8 mouse cellular contexts compared by ENCODE assay signal in genomic region chr7:116608350-116609085, GRCm38 (mm10).
A peak's percentile ranks its signal among the peaks of the same experiment; 100 is the strongest.
DNase-seq lines count a peak whose midpoint lies in the region; ATAC-seq and TF ChIP-seq lines count a peak whose summit lies in the region.

No protein-coding gene starts in this region.

- H3K4me1 ChIP-seq in limb, embryonic 10.5 days, result peaks cover 8% of the 10 kb centered on the region
- peaks cover 5% of the 10 kb centered on the region for H3K4me1 ChIP-seq in midbrain, embryonic 12.5 days
- H3K4me1 ChIP-seq in spleen, adult 2 months (ENCODE audit: control insufficient read depth, insufficient read depth, insufficient read length), result 0 out of 2 replicates have a peak, but pooled peaks cover under 1% of the 10 kb centered on the region

- peak; percentile 70 for DNase-seq in layer of hippocampus, adult 11-12 months (ENCODE audit: low spot score)
- DNase-seq in layer of hippocampus, adult 9-11 months, result no peak
- peak; percentile 49 for DNase-seq in cerebellum, adult 8-10 months
- DNase-seq in hindlimb bud, embryonic 11.5 days (ENCODE audit: extremely low spot score, low read depth, low spot score), result peak; percentile 66
- peak; percentile 74 for DNase-seq in limb, embryonic 10.5 days (ENCODE audit: low spot score)
- DNase-seq in spleen, adult 2 months (ENCODE audit: low read depth in 1 of 2, low spot score in 2 of 2), result peak; percentile 36 to 58

- no peaks in the 10 kb centered on the region for H3K9me3 ChIP-seq in limb, embryonic 10.5 days (replicated peaks)
- no peaks in the 10 kb centered on the region for H3K9me3 ChIP-seq in midbrain, embryonic 12.5 days

- 24% methylated on average over 15 of the region's 15 CpGs for WGBS in limb, embryonic 10.5 days
- 26% methylated on average over 15 of the region's 15 CpGs for WGBS in midbrain, embryonic 12.5 days
- 26% methylated on average over 15 of the region's 15 CpGs for WGBS in spleen, adult 2 months

- H3K36me3 ChIP-seq in limb, embryonic 10.5 days, result no peaks in the 10 kb centered on the region
- H3K36me3 ChIP-seq in midbrain, embryonic 12.5 days, result no peaks in the 10 kb centered on the region
- H3K36me3 ChIP-seq in spleen, adult 2 months (ENCODE audit: control insufficient read depth, insufficient read depth, low read length), result no peaks in the 10 kb centered on the region

- peak; percentile 62; the same call in 1 of the 2 replicates for TF ChIP-seq CTCF in spleen, adult 2 months (IDR thresholded peaks at IDR 0.05; ENCODE audit: extremely low read depth, insufficient read depth, insufficient read length, insufficient replicate concordance)

- ATAC-seq in frontal cortex, adult (ENCODE audit: low TSS enrichment), result peak; percentile 78
- ATAC-seq in midbrain, embryonic 12.5 days (ENCODE audit: low FRiP score, low read depth), result peak; percentile 75

- H3K4me3 ChIP-seq in limb, embryonic 10.5 days, result peak overlapping the region; percentile 30; the same call in 1 of the 2 replicates
- peak overlapping the region; percentile 27 for H3K4me3 ChIP-seq in midbrain, embryonic 12.5 days
- no peak overlapping the region for H3K4me3 ChIP-seq in spleen, adult 2 months (ENCODE audit: extremely low read depth, insufficient read depth, insufficient read length)

- H3K4me2 ChIP-seq in midbrain, embryonic 12.5 days (replicated peaks), result peak overlapping the region; percentile 56

- peaks cover 29% of the 10 kb centered on the region; the same call in 1 of the 2 replicates for H3K27me3 ChIP-seq in limb, embryonic 10.5 days (ENCODE audit: low read depth, poor library complexity, severe bottlenecking)
- H3K27me3 ChIP-seq in midbrain, embryonic 12.5 days, result peaks cover 3% of the 10 kb centered on the region; the same call in 1 of the 2 replicates
- H3K27me3 ChIP-seq in spleen, adult 2 months (ENCODE audit: control insufficient read depth, insufficient read depth, low read length), result no peaks in the 10 kb centered on the region

- H3K27ac ChIP-seq in limb, embryonic 10.5 days, result no peak overlapping the region
- H3K27ac ChIP-seq in midbrain, embryonic 12.5 days (replicated peaks), result no peak overlapping the region
- no peak overlapping the region for H3K27ac ChIP-seq in spleen, adult 2 months (ENCODE audit: insufficient read depth, low read length)

- no peak for TF ChIP-seq POLR2A in spleen, adult 2 months (IDR thresholded peaks at IDR 0.05; ENCODE audit: low read depth, low read length)

- 0 out of 2 replicates have a peak overlapping the region, but pooled peaks have one; percentile 3 for H3K9ac ChIP-seq in midbrain, embryonic 12.5 days (replicated peaks)
